Mouse (Mus musculus): ENCODE measurements at regions not wholly inside any gene's neighbourhood (a gene's known extent, or its start where the extent isn't known, plus 50 kb on each side); places are given as distances from the start of the nearest gene placed in this dataset.

DNA sequence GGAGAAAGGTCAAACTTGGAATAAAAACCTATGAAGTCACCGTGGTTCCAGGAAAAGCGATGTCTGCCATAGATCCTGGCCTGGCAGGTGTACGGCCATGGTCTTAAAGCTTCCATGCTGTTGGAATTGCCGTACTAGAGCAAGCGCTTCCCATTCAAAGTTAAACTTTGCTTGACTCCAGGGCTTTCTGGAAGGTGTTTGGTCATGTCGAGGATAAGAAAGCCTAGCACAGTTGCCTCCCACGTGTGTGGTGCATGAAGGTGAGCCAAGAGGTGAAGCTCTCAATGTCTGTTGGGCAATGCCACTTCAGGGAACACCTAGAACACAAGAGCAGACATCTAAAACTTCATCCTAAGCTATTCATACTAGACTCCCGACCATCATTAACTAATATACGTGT lies 174.3 kb upstream of the Fam19a5 start:
- no peak for DNase-seq (ENCODE audit: low spot score)

DNA sequence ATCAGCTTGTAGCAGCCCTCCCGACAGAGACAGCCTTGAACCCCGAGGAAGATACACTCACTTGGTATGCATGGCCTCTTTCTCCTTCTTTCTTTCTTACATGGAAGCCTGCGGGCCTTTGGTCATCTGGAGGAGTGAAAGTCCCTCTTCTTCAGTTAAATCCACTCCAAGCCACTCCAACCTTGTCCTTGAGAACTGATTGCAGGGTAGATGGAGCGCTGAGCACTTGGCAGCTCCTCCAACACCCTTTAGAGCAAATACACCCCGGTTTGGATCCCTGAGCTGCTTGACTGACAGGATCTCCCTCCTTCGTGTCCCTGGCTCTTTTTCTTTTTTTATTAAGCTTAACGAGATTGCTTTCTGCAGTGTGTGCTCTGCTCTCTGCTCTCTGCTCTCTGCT lies 173.3 kb upstream of the Fam19a5 start:
- no peak for DNase-seq (ENCODE audit: low spot score)

GRCm38 (mm10) chr15:87374670-87375069 lies 169.4 kb upstream of the Fam19a5 start:
- DNase-seq (ENCODE audit: low spot score) = no peak

- no peak for DNase-seq (ENCODE audit: low spot score)
These were observed 168.4 kb upstream of the Fam19a5 start for GRCm38 (mm10) chr15:87375596-87376194.

DNA sequence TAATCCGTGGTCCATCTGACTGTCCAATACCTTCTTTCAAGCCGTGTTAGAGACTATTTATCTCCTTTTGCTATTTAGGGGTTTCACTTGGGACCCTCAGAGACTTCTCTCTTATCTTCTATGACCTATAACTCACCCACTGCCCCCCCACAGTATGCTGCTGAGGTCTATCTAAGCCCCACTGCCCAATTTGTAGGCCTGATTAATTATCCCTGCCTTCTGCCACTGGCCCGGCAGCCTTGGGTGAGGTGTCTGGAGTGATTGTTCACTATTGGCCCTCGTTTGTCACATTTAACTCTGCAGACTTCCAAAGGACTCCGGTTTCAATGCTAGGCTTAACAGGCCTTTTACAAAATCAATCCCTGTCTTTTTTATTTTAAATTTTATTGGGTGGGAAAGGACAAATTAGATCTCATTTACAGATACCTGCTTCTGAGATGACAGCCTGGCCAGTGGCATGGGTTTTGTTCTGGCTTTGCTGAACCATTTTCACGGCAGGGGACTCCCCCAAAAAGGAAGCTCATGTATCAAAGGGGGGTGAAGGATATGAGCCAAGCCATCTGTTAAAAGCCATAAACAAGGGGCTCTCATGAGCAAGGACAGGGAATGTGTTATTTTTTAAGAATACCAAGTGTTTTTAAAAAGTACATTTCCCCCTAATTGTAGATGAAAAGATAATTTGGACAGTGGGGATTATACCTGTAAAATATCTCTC lies 160.4 kb upstream of the Fam19a5 start:
- DNase-seq (ENCODE audit: low spot score) = no peak

DNA sequence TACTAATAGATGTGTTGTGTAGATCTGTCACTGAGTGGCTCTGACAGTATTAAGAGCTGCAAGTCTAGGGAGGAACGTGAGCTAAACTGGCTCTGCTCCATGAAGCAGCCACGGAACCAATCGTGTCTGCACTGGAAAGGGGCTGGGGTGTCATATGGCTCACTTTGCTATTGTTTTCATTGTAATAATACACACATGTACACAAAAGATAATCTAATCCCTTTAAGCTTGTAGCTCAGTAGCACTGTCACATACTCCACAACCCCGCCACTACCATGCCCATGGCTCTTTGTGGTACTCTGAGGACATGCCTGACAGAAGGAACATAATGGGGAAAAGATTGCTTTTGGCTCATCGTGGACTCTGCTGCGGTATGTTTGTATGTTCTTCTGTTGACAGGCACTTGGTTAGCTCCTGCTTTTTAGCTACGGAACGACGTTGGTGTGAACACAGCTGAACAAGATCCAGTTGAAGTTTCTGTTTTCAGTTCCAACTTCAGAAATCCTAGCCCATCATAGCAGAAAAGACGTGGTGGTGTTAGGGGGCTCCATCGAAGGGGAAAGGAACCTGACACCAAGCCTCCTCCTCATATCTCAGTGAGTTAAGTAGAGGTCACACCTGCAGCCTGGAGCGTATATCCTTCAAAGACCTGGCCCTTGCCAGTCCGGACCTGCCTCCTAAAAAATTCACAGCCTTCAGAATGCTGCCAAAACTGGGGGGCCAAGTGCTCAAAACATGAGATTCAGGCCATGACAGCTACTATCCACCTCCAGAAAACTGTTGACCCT lies 159.6 kb upstream of the Fam19a5 start:
- no peak for DNase-seq (ENCODE audit: low spot score)

DNA sequence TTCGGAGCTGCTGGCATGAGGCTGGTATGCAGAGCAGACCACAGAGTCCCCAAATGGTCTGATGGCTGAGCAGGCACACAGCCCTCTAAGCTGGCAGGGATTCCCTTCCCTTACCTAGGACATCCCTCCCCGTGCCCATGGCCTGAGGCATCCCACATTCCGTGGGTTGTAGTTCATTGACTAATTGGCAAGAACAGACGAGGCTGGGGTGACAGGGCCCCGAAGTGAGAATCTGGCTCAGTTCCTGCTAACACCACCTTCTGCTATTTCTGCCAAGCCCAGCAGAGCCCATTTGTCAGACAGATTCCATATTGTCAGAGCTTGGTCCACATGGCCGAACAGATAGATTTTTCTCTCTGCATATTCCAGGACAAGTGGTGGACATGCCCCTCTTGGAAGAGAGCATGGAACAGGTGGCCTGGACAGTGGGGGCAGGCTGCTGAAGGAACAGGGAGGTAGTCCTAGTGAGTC lies 157.6 kb upstream of the Fam19a5 start:
- DNase-seq (ENCODE audit: low spot score) = no peak

GRCm38 (mm10) chr15:87391395-87391794 lies 152.7 kb upstream of the Fam19a5 start:
- no peak for DNase-seq (ENCODE audit: low spot score)

DNA sequence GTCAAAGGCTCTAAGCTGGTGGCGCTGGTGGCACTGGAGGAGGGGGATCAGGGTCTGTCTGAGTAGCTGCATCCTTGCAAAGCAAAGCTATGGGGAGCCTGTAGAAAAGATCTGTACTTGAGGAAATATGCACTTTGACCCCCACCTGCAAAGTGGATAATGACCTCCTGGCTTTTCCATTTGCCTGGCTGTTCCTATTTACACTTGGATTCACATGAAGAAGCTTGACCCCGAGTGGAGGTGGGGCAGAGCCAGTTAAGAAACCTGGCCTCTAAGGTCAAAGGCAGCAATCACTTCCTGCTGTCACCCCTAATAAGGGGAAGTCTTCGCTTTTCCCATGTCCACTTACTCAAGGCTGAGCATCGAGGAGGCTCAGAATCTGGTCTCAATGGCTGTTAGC lies 145.7 kb upstream of the Fam19a5 start:
- no peak for DNase-seq (ENCODE audit: low spot score)

- no peak for DNase-seq (ENCODE audit: low spot score)
These were observed 138.4 kb upstream of the Fam19a5 start for GRCm38 (mm10) chr15:87405689-87406088.

DNA sequence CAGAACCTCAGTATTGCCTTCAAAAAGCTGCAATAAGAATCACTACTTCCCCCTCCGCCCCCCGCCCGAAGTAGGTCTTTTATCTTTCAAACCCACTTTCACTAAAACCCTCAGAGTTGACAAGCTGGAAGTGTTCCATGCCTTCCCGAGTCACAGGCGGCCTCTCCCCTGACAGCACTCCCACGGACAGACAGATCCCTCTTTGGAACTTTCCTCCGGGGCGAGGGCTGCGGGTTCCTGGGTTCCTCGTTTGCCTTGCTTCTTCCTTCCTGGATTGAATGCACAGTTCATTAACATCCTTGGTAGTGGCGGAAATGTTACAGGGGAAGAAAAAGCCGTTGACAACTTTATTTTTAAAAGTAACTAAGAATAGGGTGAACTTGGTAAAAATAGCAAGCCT lies 132.1 kb upstream of the Fam19a5 start:
- DNase-seq (ENCODE audit: low spot score) = no peak

DNA sequence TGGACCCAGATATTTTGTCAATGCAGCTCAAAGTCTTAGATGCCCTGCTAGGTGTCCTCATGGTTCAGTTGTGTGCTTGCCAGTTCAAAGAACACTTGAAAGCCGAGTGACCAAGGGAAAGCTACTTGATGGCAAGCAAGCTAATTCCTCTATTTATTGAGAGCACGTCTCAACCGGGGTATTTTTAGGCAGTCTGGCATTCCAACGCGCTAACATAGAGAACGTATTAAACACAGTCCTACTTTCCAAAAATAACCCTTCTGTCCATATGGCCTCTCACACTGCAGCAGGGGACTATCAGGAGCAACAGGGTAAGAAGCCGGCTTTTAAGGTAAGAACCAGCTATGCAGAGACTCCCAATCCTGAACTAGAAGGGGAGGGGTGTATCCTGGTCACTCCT lies 128.1 kb upstream of the Fam19a5 start:
- no peak for DNase-seq (ENCODE audit: low spot score)

- DNase-seq (ENCODE audit: low spot score) = no peak
These were observed 122.4 kb upstream of the Fam19a5 start for GRCm38 (mm10) chr15:87421743-87422142.

GRCm38 (mm10) chr15:87433306-87433705 lies 110.8 kb upstream of the Fam19a5 start:
- no peak for DNase-seq (ENCODE audit: low spot score)

DNA sequence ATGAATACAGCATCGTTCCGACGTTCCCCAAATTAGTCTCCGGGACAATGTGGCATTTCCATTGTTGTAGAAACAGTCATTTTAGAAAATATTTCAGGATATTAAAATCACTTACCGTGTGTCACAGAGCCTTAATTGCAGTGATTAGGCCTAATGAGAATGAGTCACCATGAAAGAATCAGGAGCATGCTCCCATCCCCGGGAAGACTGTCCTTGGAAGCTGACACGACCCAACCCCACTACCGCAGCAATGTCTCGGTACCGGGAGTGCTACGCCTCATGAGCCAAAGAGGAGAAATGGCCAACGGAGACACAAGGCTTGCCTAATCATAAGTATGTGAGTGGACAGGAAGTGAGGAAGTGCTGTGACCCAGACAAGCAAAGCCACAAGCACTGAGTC lies 110.2 kb upstream of the Fam19a5 start:
- no peak for DNase-seq (ENCODE audit: low spot score)

- DNase-seq (ENCODE audit: low spot score) = no peak
These were observed 108.5 kb upstream of the Fam19a5 start for GRCm38 (mm10) chr15:87435566-87435965.

GRCm38 (mm10) chr15:87437611-87438010 lies 106.5 kb upstream of the Fam19a5 start:
- no peak for DNase-seq (ENCODE audit: low spot score)

DNA sequence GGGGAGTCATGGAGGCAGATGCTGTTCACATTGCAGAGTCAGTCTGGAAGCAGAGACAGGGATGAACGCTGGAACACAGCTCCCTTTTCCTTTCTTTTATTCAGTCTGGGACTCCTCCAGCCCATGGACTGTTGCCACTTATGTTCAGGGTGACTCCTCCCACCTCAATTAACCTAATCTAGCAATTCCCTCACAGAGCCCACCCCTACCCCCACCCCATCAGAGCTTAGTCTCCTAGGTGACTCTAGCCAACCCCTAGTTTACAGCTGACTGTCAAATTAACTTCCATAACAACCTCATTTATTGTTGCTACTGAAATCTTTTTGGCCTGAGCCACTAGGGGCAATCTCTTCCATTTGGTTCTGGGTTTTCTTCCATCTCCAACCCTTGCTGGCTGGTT lies 85.2 kb upstream of the Fam19a5 start:
- DNase-seq (ENCODE audit: low spot score) = no peak

GRCm38 (mm10) chr15:87476247-87476646 lies 67.9 kb upstream of the Fam19a5 start:
- no peak for DNase-seq (ENCODE audit: low spot score)

DNA sequence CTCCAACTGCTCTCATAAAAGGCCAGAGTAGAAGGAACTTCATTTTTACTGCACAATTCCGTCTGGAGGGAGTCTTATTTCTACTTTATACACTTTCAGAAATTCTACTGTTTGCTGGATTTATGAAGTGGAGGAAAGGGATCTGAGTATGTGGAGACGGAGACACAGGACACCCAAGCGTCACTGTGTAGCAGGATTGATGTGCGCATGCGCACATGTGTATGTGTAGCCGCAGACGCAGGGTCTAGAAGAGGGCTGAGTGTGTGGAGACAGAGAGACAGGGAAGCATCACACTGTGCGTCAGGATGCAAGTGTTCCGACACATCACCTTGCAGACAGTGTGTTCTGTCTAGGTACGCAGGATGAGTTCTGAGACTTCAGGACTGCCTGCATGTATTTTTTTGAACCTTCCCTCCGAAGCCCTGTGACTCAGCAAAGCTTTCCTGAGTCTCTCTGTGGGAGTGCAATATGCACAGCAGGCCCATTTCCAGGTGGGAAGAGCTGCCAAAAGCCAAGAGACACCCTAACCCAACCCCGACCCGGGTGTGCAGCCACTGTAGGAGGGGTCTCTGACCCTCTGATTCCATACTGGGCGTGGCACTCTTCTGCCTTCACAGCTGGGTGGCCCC lies 67.1 kb upstream of the Fam19a5 start:
- DNase-seq (ENCODE audit: low spot score) = no peak

GRCm38 (mm10) chr15:87480758-87481157 lies 63.3 kb upstream of the Fam19a5 start:
- no peak for DNase-seq (ENCODE audit: low spot score)
